Mouse (Mus musculus) heart, embryonic 15.5 days (tissue): ENCODE data around the gene Brox. TPM values are rescaled to one million over a fixed set of nuclear protein-coding genes. Genes with fewer than 3 reads are reported as not detected.
"Not testable (repeated sequence)": the region's sequence is repeated elsewhere in the genome, so short reads cannot be mapped to it uniquely, and the experiment has no call there.

Experiments
- ATAC-seq: fragments of 200-750 bp; cut with Nextera tagmentation; replicated peaks from 2 replicates; pipeline ENCODE4 v1.8.0; 2017; ENCODE audit warnings: low read depth, moderate TSS enrichment; ENCODE audit not compliant: insufficient number of reproducible peaks, insufficient read depth, low FRiP score
- H3K27ac ChIP-seq: fragments of 300-500 bp; sonication (generic); 2 replicates; pipeline ENCODE4 v1.5.1; 2015; ENCODE audit warnings: mild to moderate bottlenecking, inconsistent platforms
- H3K27me3 ChIP-seq: fragments of 300-500 bp; sonication (generic); 2 replicates; pipeline ENCODE4 v1.6.1; 2015; ENCODE audit warnings: inconsistent platforms
- H3K36me3 ChIP-seq: fragments of 300-500 bp; sonication (generic); 2 replicates; pipeline ENCODE4 v1.6.1; 2015; ENCODE audit warnings: mild to moderate bottlenecking, inconsistent platforms
- H3K4me1 ChIP-seq: fragments of 300-500 bp; sonication (generic); replicated peaks from 2 replicates; pipeline ENCODE4 v1.6.1; 2015; ENCODE audit warnings: inconsistent platforms
- H3K4me2 ChIP-seq: fragments of 300-500 bp; sonication (generic); 2 replicates; pipeline ENCODE4 v1.6.1; 2015; ENCODE audit warnings: inconsistent platforms, mild to moderate bottlenecking, moderate library complexity
- H3K4me3 ChIP-seq: fragments of 300-500 bp; sonication (generic); 2 replicates; pipeline ENCODE4 v1.5.1; 2015; ENCODE audit warnings: mild to moderate bottlenecking, inconsistent platforms
- H3K9ac ChIP-seq: fragments of 300-500 bp; sonication (generic); 2 replicates; pipeline ENCODE4 v1.6.1; 2015; ENCODE audit warnings: mild to moderate bottlenecking, inconsistent platforms
- H3K9me3 ChIP-seq: fragments of 300-500 bp; sonication (generic); replicated peaks from 2 replicates; pipeline ENCODE4 v1.6.1; 2016; ENCODE audit warnings: inconsistent platforms
- WGBS: fragments of 180-500 bp; shearing (Covaris S2); methylation state at CpG from one replicate; pipeline ENCODE4 v1.1.7; 2015; ENCODE audit warnings: mixed read lengths; 5-methylcytosine and 5-hydroxymethylcytosine counted together
- polyA plus RNA-seq: library from polyadenylated mRNA; unstranded; fragments of >200 nt; fragmentation: Nextera tagmentation; extraction: Ambion mirVana; gene quantifications from 2 replicates; pipeline ENCODE4 v1.2.1, GENCODE M21; 2015

Gene Brox
- 38.6 and 42.3 TPM in 2 replicates for polyA plus RNA-seq

DNA sequence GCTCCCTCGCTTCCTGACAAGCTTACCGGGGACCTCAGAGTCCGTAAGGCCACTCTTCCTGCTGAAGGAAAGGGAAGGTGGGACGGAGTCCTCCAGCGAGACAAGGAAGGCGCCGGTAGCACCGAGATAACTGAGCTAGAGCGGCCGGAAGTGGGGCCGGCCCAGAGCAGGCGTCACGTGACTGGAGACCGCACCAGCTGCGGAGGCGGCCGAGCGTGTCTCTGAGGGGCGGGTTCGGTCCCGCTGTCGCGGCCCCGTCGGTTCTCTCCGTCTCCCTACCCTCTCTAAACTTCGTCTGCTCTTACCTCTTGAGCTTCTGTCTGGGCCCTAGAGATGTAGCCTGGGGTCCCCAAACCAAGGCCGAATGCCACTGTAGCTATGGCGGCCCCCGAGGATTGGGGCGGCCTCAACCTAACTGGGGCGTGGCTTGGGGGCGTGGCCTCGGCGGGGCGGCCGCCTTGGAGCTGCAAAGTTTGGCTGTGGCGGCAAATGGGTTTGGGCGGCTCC, at the start of gene Brox:
Gene Brox (minus strand): TSS at position 393 of the 507 bp plus-strand sequence.
- Histone ChIP-seq H3K4me3 (peak within 1 kb of the TSS; percentile 58), H3K4me1 (no peaks in the 10 kb centered on the region), H3K9ac (peak within 1 kb of the TSS; percentile 59), H3K27me3 (no peaks in the 10 kb centered on the region), H3K9me3 (no peaks in the 10 kb centered on the region), H3K36me3 (peaks cover 16% of the 10 kb centered on the region), H3K27ac (peak within 1 kb of the TSS; percentile 76), H3K4me2 (peak within 1 kb of the TSS; percentile 63)
- ATAC-seq = peak; percentile 83
- WGBS = under 1% methylated on average over 39 of the region's 39 CpGs

DNA sequence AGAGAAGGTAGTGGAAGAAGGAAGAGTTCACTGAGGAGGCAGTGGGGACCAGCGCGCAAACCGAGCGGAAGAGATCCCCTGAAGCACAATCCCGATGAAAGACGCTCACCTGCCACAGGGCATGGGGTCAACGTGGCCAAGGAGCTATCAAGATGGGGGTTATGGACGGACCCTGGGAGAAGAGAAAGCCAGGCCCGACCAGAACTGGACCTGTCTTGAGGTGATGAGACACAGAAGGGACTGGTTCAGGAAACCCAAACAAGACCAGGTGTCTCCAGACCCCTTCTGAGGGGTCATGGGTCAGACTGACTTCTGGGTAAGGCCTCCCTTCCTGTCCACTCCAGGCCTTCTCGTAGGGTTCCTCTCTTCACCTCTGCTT, 48.7 kb upstream of the Brox start:
- no peaks in the 10 kb centered on the region for H3K27me3 ChIP-seq
- H3K4me2 ChIP-seq = peak overlapping the region; percentile 88
- H3K9me3 ChIP-seq = no peaks in the 10 kb centered on the region
- H3K4me3 ChIP-seq = peak overlapping the region; percentile 99
- no peak for ATAC-seq
- peaks cover 34% of the 10 kb centered on the region for H3K36me3 ChIP-seq
- peaks cover 12% of the 10 kb centered on the region for H3K4me1 ChIP-seq
- H3K9ac ChIP-seq = peak overlapping the region; percentile 95
- WGBS = 5% methylated on average over 10 of the region's 10 CpGs
- peak overlapping the region; percentile 88 for H3K27ac ChIP-seq

DNA sequence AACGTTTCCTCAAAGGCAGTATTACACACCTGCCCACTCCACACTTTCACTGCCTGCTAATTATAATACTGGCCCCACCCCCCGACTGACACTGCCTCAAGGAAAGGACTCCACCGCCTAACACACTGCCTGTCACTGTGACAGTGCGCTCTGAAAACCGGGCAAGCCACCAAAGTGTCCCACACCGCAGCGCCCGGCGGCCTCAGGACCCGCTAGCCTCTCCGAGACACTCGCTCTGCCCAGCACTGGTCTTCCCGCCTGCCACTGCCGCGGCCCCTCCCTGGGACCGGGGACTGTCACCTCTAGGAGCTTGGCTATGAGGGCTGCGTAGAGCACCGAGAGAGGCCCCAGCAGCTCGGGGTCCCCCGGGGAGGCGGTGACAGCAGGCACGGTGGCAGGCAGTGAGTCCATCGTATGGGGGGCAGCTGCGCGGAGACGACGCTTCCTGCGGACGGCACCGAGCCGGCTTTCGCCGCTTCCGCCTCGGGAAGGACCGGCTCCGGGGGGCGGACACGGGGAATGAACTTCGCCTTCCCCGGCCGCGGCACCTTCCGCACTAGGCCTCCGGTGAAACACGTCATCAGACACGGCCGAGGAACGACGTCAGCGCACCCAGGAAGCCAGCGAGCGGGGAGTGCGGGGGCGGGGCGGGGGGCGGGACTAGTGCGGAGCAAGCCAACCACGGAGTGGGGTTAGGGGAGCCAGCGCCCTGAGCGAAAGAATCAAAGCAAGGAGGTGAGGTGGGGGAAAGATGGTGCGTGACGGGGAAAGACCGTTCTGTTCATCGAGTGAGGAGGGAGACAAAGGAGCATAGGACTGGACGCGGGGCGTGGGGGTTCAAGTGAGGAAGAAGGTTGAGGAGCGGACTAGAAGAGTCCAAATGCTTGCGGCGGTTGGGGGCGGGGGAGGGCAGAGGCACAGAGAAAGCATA, 48.1 kb upstream of the Brox start:
- Histone ChIP-seq H3K9ac (peak overlapping the region; percentile 95), H3K9me3 (no peaks in the 10 kb centered on the region), H3K27me3 (no peaks in the 10 kb centered on the region), H3K4me2 (peak overlapping the region; percentile 88), H3K27ac (peak overlapping the region; percentile 88), H3K36me3 (peaks cover 39% of the 10 kb centered on the region), H3K4me1 (peaks cover 12% of the 10 kb centered on the region), H3K4me3 (peak overlapping the region; percentile 99)
- ATAC-seq = peak; percentile 94
- under 1% methylated on average over 71 of the region's 72 CpGs for WGBS

DNA sequence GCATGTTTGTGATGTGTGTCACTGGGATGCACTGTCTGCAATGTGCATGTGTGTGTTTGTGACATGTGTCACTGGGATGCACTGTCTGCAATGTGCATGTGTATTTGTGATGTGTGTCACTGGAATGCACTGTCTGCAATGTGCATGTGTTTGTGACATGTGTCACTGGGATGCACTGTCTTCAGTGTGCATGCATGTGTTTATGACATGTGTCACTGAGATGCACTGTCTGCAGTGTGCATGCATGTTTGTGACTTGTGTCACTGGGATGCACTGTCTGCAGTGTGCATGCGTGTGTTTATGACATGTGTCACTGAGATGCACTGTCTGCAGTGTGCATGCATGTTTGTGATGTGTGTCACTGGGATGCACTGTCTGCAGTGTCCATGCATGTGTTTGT, 45.8 kb upstream of the Brox start:
- H3K9me3 ChIP-seq, H3K27ac ChIP-seq, H3K4me2 ChIP-seq, H3K9ac ChIP-seq, H3K4me3 ChIP-seq, H3K27me3 ChIP-seq, ATAC-seq: not testable (repeated sequence)
- Histone ChIP-seq H3K36me3 (peaks cover 42% of the 10 kb centered on the region), H3K4me1 (peaks cover 12% of the 10 kb centered on the region)
- WGBS = 89% methylated on average over 1 of the region's 1 CpGs

DNA sequence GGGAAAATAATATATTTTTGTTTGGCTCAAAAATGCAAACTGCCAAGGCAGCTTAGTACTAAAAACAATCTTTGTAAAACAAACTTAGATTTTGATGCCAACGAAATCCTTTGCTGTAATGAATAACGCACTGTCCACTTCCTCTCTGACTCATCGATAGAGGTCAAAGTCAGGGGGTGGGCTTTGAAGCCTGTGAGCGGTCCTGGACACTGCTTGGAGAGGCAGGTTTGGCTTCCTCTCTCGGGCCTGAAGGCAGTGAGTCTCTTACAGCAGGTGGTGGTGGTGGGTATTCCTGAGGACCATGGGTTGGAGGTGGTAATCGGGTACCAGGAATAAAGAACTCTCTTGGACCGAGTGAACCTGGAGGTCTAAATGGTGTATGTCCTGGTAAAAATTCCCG, 30.1 kb upstream of the Brox start:
- Histone ChIP-seq H3K36me3 (peaks cover 80% of the 10 kb centered on the region), H3K4me3 (no peak overlapping the region), H3K4me2 (no peak overlapping the region), H3K9ac (no peak overlapping the region), H3K27me3 (no peaks in the 10 kb centered on the region), H3K4me1 (no peaks in the 10 kb centered on the region), H3K27ac (no peak overlapping the region), H3K9me3 (no peaks in the 10 kb centered on the region)
- 87% methylated on average over 8 of the region's 8 CpGs for WGBS
- no peak for ATAC-seq

DNA sequence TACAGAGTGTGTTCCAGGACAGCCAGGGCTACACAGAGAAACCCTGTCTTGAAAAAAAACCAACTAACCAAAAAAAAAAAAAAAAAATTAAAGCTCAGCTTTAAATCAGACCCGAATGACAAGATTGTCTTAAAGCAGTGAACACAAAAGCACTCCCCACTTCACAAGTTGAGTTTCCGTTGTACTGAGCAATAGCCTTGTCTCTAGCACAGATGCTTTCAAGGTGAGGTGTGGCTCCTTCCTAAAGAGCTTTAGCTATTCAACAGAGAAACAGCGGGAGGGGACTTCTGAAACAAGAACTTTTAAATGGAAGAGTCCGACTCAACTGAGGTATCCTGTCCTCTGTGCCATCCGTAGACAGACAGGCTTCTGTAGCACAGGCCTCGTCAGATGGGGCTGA, 27.4 kb upstream of the Brox start:
- no peak overlapping the region for H3K9ac ChIP-seq
- H3K36me3 ChIP-seq = peaks cover 68% of the 10 kb centered on the region
- ATAC-seq = no peak
- no peaks in the 10 kb centered on the region for H3K9me3 ChIP-seq
- no peaks in the 10 kb centered on the region for H3K4me1 ChIP-seq
- no peak overlapping the region for H3K4me2 ChIP-seq
- H3K27ac ChIP-seq = no peak overlapping the region
- no peaks in the 10 kb centered on the region for H3K27me3 ChIP-seq
- WGBS = 94% methylated on average over 6 of the region's 6 CpGs
- H3K4me3 ChIP-seq = no peak overlapping the region

DNA sequence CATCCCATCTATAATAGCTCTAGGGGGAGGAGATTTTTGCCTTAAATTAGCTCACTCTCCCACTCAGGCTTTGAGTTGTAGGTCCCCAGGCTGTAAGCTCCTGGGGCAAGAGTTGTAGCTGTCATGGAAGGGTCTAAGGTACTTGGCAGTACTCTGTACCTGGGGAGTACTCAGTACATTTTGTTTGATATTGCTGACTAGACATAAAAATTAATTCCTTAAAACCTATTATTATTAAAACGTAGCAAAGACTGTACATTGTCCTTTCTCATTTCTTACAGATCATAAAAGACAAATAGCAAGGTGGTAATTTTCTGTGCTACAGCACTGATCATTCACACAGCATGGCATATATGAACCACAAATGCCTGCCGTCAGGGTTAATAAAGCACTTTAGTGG, 26.9 kb upstream of the Brox start:
- Histone ChIP-seq H3K4me1 (no peaks in the 10 kb centered on the region), H3K9me3 (no peaks in the 10 kb centered on the region), H3K27me3 (no peaks in the 10 kb centered on the region), H3K4me2 (no peak overlapping the region), H3K27ac (no peak overlapping the region), H3K36me3 (peaks cover 65% of the 10 kb centered on the region), H3K4me3 (no peak overlapping the region), H3K9ac (no peak overlapping the region)
- no peak for ATAC-seq
- 95% methylated on average over 2 of the region's 2 CpGs for WGBS

DNA sequence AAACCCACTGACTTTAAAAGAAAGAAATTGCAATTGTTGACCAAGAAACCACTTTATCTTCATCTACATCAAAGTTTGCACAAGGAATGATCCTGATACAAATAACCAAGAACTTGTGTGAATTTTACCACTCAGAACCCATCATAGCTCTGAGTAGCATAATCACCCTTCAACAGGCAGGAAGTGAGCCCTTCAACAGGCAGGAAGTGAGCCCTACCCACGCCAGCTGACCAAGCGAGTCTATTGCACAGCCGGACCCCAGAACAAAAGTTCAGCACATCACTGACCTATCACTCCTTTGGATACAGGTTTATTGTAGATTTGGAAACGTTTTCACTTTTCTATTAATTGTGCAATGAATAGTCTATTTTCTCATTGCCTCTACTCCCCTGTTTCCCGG, 25.4 kb upstream of the Brox start:
- not testable (repeated sequence) for H3K9me3 ChIP-seq, H3K4me1 ChIP-seq, H3K4me3 ChIP-seq, H3K27ac ChIP-seq, H3K9ac ChIP-seq, H3K27me3 ChIP-seq, ATAC-seq, H3K4me2 ChIP-seq
- WGBS = 85% methylated on average over 5 of the region's 5 CpGs
- peaks cover 59% of the 10 kb centered on the region for H3K36me3 ChIP-seq

DNA sequence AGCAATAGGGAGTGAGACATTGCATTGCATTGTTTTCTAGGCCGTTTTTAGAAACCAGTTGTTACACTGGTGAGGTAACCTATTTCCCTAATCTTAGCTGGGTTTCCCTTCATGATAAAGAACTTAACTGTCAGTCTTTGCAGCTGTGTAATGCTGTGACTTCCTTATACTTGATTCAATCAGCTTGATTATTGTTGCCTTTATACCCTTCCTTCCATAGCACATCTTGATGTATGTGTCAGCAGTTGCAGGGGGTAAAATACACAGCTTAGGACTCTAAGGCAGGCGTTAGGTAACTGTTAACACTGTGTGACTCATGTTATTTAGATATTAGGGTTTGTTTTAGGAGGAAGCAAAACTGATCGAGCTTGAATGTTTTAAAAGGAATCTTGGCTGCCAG, 23.6 kb upstream of the Brox start:
- H3K4me3 ChIP-seq = no peak overlapping the region
- H3K9ac ChIP-seq = no peak overlapping the region
- no peak overlapping the region for H3K4me2 ChIP-seq
- H3K27me3 ChIP-seq = no peaks in the 10 kb centered on the region
- H3K27ac ChIP-seq = no peak overlapping the region
- WGBS = 50% methylated on average over 3 of the region's 3 CpGs
- peaks cover 60% of the 10 kb centered on the region for H3K36me3 ChIP-seq
- H3K4me1 ChIP-seq = no peaks in the 10 kb centered on the region
- no peaks in the 10 kb centered on the region for H3K9me3 ChIP-seq
- no peak for ATAC-seq

DNA sequence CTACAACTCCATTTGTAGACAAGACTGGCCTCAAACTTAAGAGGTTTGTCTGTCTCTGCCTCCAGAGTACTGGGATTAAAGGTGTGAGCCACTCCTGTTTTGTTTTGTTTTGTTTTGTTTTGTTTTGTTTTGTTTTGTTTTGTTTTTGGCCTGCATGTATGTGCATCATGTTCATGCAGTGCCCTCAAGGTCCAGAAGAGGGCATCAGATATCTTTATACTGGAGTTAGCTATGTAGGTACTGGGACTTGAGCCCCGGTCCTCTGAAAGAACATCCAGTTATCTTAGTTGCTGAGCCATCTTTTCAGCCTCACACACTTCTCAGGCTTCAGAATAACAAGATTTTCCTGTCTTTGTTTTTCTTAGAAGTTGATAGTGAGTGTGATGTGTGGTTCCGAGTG, 18.7 kb upstream of the Brox start:
- H3K4me1 ChIP-seq = no peaks in the 10 kb centered on the region
- no peak overlapping the region for H3K9ac ChIP-seq
- no peak for ATAC-seq
- no peak overlapping the region for H3K4me2 ChIP-seq
- no peak overlapping the region for H3K27ac ChIP-seq
- peaks cover 60% of the 10 kb centered on the region for H3K36me3 ChIP-seq
- H3K4me3 ChIP-seq = no peak overlapping the region
- no peaks in the 10 kb centered on the region for H3K9me3 ChIP-seq
- no peaks in the 10 kb centered on the region for H3K27me3 ChIP-seq
- 84% methylated on average over 2 of the region's 2 CpGs for WGBS

DNA sequence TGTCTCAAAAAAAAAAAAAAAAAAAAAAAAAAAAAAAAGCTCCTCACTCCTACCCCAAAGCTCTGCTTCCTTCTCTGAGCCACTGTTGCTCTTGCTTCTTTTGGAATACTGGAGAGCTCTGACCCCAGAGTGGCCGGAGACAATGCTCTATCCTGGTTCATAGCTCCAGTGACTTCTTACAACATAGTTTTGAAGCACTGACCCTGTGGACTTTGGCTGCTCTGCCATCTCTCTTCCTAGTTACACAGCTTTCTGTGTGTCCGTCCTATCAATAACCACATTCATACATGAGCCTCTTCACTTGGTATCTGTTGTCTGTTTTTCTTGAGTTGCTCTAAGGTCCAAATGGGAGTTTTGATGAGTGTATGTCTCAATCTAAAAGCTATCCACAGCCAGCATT, 15.0 kb upstream of the Brox start:
- H3K9me3 ChIP-seq = no peaks in the 10 kb centered on the region
- H3K4me2 ChIP-seq = no peak overlapping the region
- no peaks in the 10 kb centered on the region for H3K27me3 ChIP-seq
- no peak overlapping the region for H3K4me3 ChIP-seq
- H3K36me3 ChIP-seq = peaks cover 45% of the 10 kb centered on the region
- H3K27ac ChIP-seq = no peak overlapping the region
- H3K4me1 ChIP-seq = no peaks in the 10 kb centered on the region
- no peak for ATAC-seq
- 90% methylated on average over 2 of the region's 2 CpGs for WGBS
- no peak overlapping the region for H3K9ac ChIP-seq

DNA sequence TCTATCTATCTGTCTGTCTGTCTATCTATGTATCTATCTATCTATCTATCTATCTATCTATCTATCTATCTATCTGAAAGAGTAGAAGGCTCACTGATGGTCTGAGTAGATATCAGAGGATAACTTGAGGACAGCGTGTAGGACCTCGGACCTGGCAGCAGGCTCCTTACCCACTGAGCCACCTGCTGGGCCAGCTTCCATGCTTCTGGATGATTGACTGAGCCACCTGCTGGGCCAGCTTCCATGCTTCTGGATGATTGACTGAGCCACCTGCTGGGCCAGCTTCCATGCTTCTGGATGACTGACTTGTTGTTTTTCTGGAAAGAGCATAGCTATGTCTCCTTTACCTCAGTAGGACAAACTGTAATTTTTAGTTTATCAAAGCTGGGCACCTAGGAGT, 12.5 kb upstream of the Brox start:
- not testable (repeated sequence) for H3K4me3 ChIP-seq, ATAC-seq, H3K4me2 ChIP-seq, H3K27ac ChIP-seq, H3K4me1 ChIP-seq, H3K9me3 ChIP-seq, H3K27me3 ChIP-seq, H3K9ac ChIP-seq
- 79% methylated on average over 2 of the region's 2 CpGs for WGBS
- H3K36me3 ChIP-seq = peaks cover 26% of the 10 kb centered on the region
